ENCODE assay signal across 8 mouse cellular contexts in the genomic region with DNA sequence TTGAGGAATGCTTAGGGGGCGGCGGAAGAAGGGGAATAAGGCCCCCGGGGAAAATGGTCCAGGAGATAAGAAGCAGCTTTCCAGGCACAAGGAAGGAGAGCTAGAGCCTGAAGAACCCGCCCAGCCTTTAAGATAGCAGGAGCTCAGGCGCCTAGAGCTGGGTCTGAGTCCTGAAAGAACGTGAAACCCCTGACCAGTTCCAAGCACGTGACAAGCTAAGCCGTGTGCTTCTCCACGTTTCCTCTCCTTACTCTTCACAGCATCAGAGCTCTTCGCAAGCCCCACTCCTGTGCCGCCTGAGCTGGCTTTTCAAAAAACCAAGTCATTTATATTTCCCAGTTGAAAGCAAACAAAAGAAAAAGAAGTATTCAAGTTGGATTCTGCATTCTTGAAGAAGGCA. TPM values are rescaled to one million over a fixed set of nuclear protein-coding genes. Genes with fewer than 3 reads are reported as not detected.
DNase-seq lines count a peak whose midpoint lies in the region; ATAC-seq and TF ChIP-seq lines count a peak whose summit lies in the region.

No protein-coding gene starts in this region.

- H3K27ac ChIP-seq in forebrain, embryonic 10.5 days, result peak overlapping the region; percentile 80
- no peak overlapping the region for H3K27ac ChIP-seq in hindbrain, embryonic 13.5 days
- no peak overlapping the region for H3K27ac ChIP-seq in liver, embryonic 16.5 days (ENCODE audit: low read length)
- H3K27ac ChIP-seq in stomach, embryonic 14.5 days (ENCODE audit: low read length), result peak overlapping the region; percentile 71; the same call in 1 of the 2 replicates

- peaks cover 26% of the 10 kb centered on the region for H3K4me1 ChIP-seq in E14TG2a.4 (replicated peaks; ENCODE audit: low read depth, low read length)
- H3K4me1 ChIP-seq in forebrain, embryonic 10.5 days, result peaks cover 48% of the 10 kb centered on the region
- H3K4me1 ChIP-seq in hindbrain, embryonic 13.5 days (replicated peaks), result peaks cover 10% of the 10 kb centered on the region
- peaks cover 4% of the 10 kb centered on the region for H3K4me1 ChIP-seq in liver, embryonic 16.5 days (ENCODE audit: control insufficient read depth, low read depth, low read length)
- 0 out of 2 replicates have a peak, but pooled peaks cover 4% of the 10 kb centered on the region for H3K4me1 ChIP-seq in stomach, embryonic 14.5 days (ENCODE audit: control insufficient read depth, insufficient read depth, low read length)

- H3K36me3 ChIP-seq in E14TG2a.4 (ENCODE audit: insufficient read depth, low read length), result no peaks in the 10 kb centered on the region; the same call in 1 of the 2 replicates
- H3K36me3 ChIP-seq in forebrain, embryonic 10.5 days (replicated peaks), result peaks cover 29% of the 10 kb centered on the region
- peaks cover 9% of the 10 kb centered on the region for H3K36me3 ChIP-seq in hindbrain, embryonic 13.5 days
- H3K36me3 ChIP-seq in liver, embryonic 16.5 days (ENCODE audit: control insufficient read depth, insufficient read depth), result no peaks in the 10 kb centered on the region
- no peaks in the 10 kb centered on the region for H3K36me3 ChIP-seq in stomach, embryonic 14.5 days (ENCODE audit: control insufficient read depth, insufficient read depth, low read length)

- no peak for TF ChIP-seq CTCF in E14TG2a.4 (conservative IDR thresholded peaks at IDR 0.05; ENCODE audit: low read length)

- peak; percentile 44 for DNase-seq in 3134 (ENCODE audit: extremely low read depth, insufficient read length, low spot score)
- peak; percentile 48 for DNase-seq in forebrain, embryonic 10.5 days (ENCODE audit: extremely low spot score, low spot score)
- DNase-seq in adrenal gland, postnatal 25 days, result no peak
- no peak for DNase-seq in cerebellum, adult 8-10 months

- no peak for ATAC-seq in hindbrain, embryonic 13.5 days (ENCODE audit: low FRiP score)
- ATAC-seq in liver, embryonic 16.5 days (ENCODE audit: low read depth), result no peak
- no peak for ATAC-seq in stomach, embryonic 14.5 days (ENCODE audit: insufficient number of reproducible peaks, insufficient read depth, low FRiP score, low read depth)

- peaks cover 14% of the 10 kb centered on the region for H3K27me3 ChIP-seq in E14TG2a.4 (ENCODE audit: insufficient read depth, low read length)
- H3K27me3 ChIP-seq in forebrain, embryonic 10.5 days (ENCODE audit: poor library complexity, severe bottlenecking), result 0 out of 2 replicates have a peak, but pooled peaks cover 7% of the 10 kb centered on the region
- 0 out of 2 replicates have a peak, but pooled peaks cover 8% of the 10 kb centered on the region for H3K27me3 ChIP-seq in hindbrain, embryonic 13.5 days
- H3K27me3 ChIP-seq in liver, embryonic 16.5 days (ENCODE audit: control insufficient read depth, insufficient read depth, low read depth, low read length), result peaks cover 4% of the 10 kb centered on the region; the same call in 1 of the 2 replicates
- H3K27me3 ChIP-seq in stomach, embryonic 14.5 days (ENCODE audit: control insufficient read depth, insufficient read depth, low read length), result no peaks in the 10 kb centered on the region

- no peaks in the 10 kb centered on the region for H3K9me3 ChIP-seq in E14TG2a.4 (ENCODE audit: low read length)
- H3K9me3 ChIP-seq in forebrain, embryonic 10.5 days, result peaks cover 9% of the 10 kb centered on the region; the same call in 1 of the 2 replicates
- H3K9me3 ChIP-seq in hindbrain, embryonic 13.5 days, result peaks cover 9% of the 10 kb centered on the region
- H3K9me3 ChIP-seq in liver, embryonic 16.5 days (replicated peaks; ENCODE audit: control insufficient read depth, low read length), result no peaks in the 10 kb centered on the region
- no peaks in the 10 kb centered on the region for H3K9me3 ChIP-seq in stomach, embryonic 14.5 days (ENCODE audit: control insufficient read depth, low read depth, low read length)

- H3K9ac ChIP-seq in hindbrain, embryonic 13.5 days, result peak overlapping the region; percentile 39; the same call in 1 of the 2 replicates
- no peak overlapping the region for H3K9ac ChIP-seq in liver, embryonic 16.5 days (ENCODE audit: low read depth, low read length)
- H3K9ac ChIP-seq in stomach, embryonic 14.5 days (replicated peaks; ENCODE audit: low read depth, low read length), result no peak overlapping the region; the same call in 1 of the 2 replicates

- peak overlapping the region; percentile 78 for H3K4me2 ChIP-seq in hindbrain, embryonic 13.5 days
- H3K4me2 ChIP-seq in liver, embryonic 16.5 days (ENCODE audit: low read depth, low read length), result peak overlapping the region; percentile 60
- peak overlapping the region; percentile 68 for H3K4me2 ChIP-seq in stomach, embryonic 14.5 days (replicated peaks; ENCODE audit: low read depth, low read length)

- under 1% methylated on average over 11 of the region's 11 CpGs for WGBS in forebrain, embryonic 10.5 days
- under 1% methylated on average over 11 of the region's 11 CpGs for WGBS in hindbrain, embryonic 13.5 days
- 11% methylated on average over 11 of the region's 11 CpGs for WGBS in liver, embryonic 16.5 days (ENCODE audit: insufficient replicate concordance)
- 3% methylated on average over 11 of the region's 11 CpGs for WGBS in stomach, embryonic 14.5 days

- peak overlapping the region; percentile 92 for H3K4me3 ChIP-seq in E14TG2a.4 (replicated peaks; ENCODE audit: low read length)
- H3K4me3 ChIP-seq in forebrain, embryonic 10.5 days, result peak overlapping the region; percentile 91
- peak overlapping the region; percentile 77 for H3K4me3 ChIP-seq in hindbrain, embryonic 13.5 days
- H3K4me3 ChIP-seq in liver, embryonic 16.5 days (ENCODE audit: low read depth, low read length), result peak overlapping the region; percentile 71
- peak overlapping the region; percentile 52 for H3K4me3 ChIP-seq in stomach, embryonic 14.5 days (ENCODE audit: low read depth, low read length)

RNA-seq across cellular contexts. Expression of gene Soat1, which starts 1.1 kb away (rescaled TPM):
- polyA plus RNA-seq in forebrain, embryonic 10.5 days (2016; fragmentation: Nextera tagmentation; extraction: Ambion mirVana), result 30.9 and 34.1 TPM in 2 replicates
- polyA plus RNA-seq in hindbrain, embryonic 13.5 days (2015; fragmentation: Nextera tagmentation; extraction: Ambion mirVana), result 12.3 and 12.6 TPM in 2 replicates
- 25.4 and 26.1 TPM in 2 replicates for polyA plus RNA-seq in liver, embryonic 16.5 days (2015; fragmentation: Nextera tagmentation; extraction: Ambion mirVana)
- 50.0 and 51.6 TPM in 2 replicates for polyA plus RNA-seq in stomach, embryonic 14.5 days (2014; fragmentation: Nextera tagmentation; extraction: Ambion mirVana)
- total RNA-seq in adrenal gland, postnatal 25 days (2021), result 728 and 1,057 TPM in 2 replicates

RNA-seq across cellular contexts. Expression of gene Gm10031, which starts 50.8 kb away (rescaled TPM):
- polyA plus RNA-seq in forebrain, embryonic 10.5 days (2016; fragmentation: Nextera tagmentation; extraction: Ambion mirVana), result 0.20 and 0.56 TPM in 2 replicates
- polyA plus RNA-seq in hindbrain, embryonic 13.5 days (2015; fragmentation: Nextera tagmentation; extraction: Ambion mirVana), result 0.52 and 0.79 TPM in 2 replicates
- 0.14 and 0.22 TPM in 2 replicates for polyA plus RNA-seq in liver, embryonic 16.5 days (2015; fragmentation: Nextera tagmentation; extraction: Ambion mirVana)
- polyA plus RNA-seq in stomach, embryonic 14.5 days (2014; fragmentation: Nextera tagmentation; extraction: Ambion mirVana), result 0.68 TPM in 1 of 2 replicates, not detected in the other
- 36.1 and 38.0 TPM in 2 replicates for total RNA-seq in adrenal gland, postnatal 25 days (2021)

RNA-seq across cellular contexts. Expression of gene Axdnd1, which starts 52.0 kb away (rescaled TPM):
- 0.09 and 0.17 TPM in 2 replicates for polyA plus RNA-seq in forebrain, embryonic 10.5 days (2016; fragmentation: Nextera tagmentation; extraction: Ambion mirVana)
- polyA plus RNA-seq in hindbrain, embryonic 13.5 days (2015; fragmentation: Nextera tagmentation; extraction: Ambion mirVana), result 0.18 and 0.22 TPM in 2 replicates
- 0.08 and 0.21 TPM in 2 replicates for polyA plus RNA-seq in liver, embryonic 16.5 days (2015; fragmentation: Nextera tagmentation; extraction: Ambion mirVana)
- polyA plus RNA-seq in stomach, embryonic 14.5 days (2014; fragmentation: Nextera tagmentation; extraction: Ambion mirVana), result 0.71 and 0.73 TPM in 2 replicates
- total RNA-seq in adrenal gland, postnatal 25 days (2021), result 2.9 and 5.6 TPM in 2 replicates

Comparison
In these comparisons a context has a peak if more than half of its experiments do, and no peak if none do; other contexts are left out.
1. DNase-seq: peak in 3134 (single experiment) and forebrain, embryonic 10.5 days (single experiment); none in adrenal gland, postnatal 25 days (single experiment) and cerebellum, adult 8-10 months (single experiment).
2. H3K27ac ChIP-seq: peak in forebrain, embryonic 10.5 days (single experiment) and stomach, embryonic 14.5 days (single experiment); none in hindbrain, embryonic 13.5 days (single experiment) and liver, embryonic 16.5 days (single experiment).
3. Peak in every context shown above with its lines, with median percentiles within 50 percentile points of each other: H3K4me3 ChIP-seq and H3K4me2 ChIP-seq.